Mouse (Mus musculus): ENCODE measurements around the gene Gtpbp3.

The Gtpbp3 gene

GRCm38 (mm10) chr8:71469411-71469810 lies 18.5 kb upstream of the Gtpbp3 start:
- peak in 1 of 2 experiments; percentile 71 for DNase-seq (ENCODE audit: low spot score in 2 of 2)

GRCm38 (mm10) chr8:71470146-71470912 lies 17.6 kb upstream of the Gtpbp3 start:
- no peak for DNase-seq (ENCODE audit: low spot score in 2 of 2)

- DNase-seq (ENCODE audit: low spot score in 2 of 2) = no peak
Measured at GRCm38 (mm10) chr8:71470913-71471255, 17.0 kb upstream of the Gtpbp3 start.

- DNase-seq (ENCODE audit: low spot score in 2 of 2) = no peak
Measured at GRCm38 (mm10) chr8:71471861-71472260, 16.0 kb upstream of the Gtpbp3 start.

- DNase-seq (ENCODE audit: low spot score in 2 of 2) = no peak
Measured at GRCm38 (mm10) chr8:71472601-71473386, 15.1 kb upstream of the Gtpbp3 start.

GRCm38 (mm10) chr8:71474344-71474743 lies 13.6 kb upstream of the Gtpbp3 start:
- no peak for DNase-seq (ENCODE audit: low spot score in 2 of 2)

- no peak for DNase-seq (ENCODE audit: low spot score in 2 of 2)
Measured at GRCm38 (mm10) chr8:71474785-71475701, 12.9 kb upstream of the Gtpbp3 start.

GRCm38 (mm10) chr8:71475702-71476075 lies 12.2 kb upstream of the Gtpbp3 start:
- no peak for DNase-seq (ENCODE audit: low spot score in 2 of 2)

GRCm38 (mm10) chr8:71476099-71476940 lies 11.6 kb upstream of the Gtpbp3 start:
- peak; percentile 84 to 88 for DNase-seq (ENCODE audit: low spot score in 2 of 2)

GRCm38 (mm10) chr8:71477196-71477845 lies 10.6 kb upstream of the Gtpbp3 start:
- no peak for DNase-seq (ENCODE audit: low spot score in 2 of 2)

GRCm38 (mm10) chr8:71478943-71479342 lies 9.0 kb upstream of the Gtpbp3 start:
- DNase-seq (ENCODE audit: low spot score in 2 of 2) = no peak

- no peak for DNase-seq (ENCODE audit: low spot score in 2 of 2)
Measured at GRCm38 (mm10) chr8:71483932-71484331, 4.0 kb upstream of the Gtpbp3 start.

GRCm38 (mm10) chr8:71484736-71485135 lies 3.2 kb upstream of the Gtpbp3 start:
- DNase-seq (ENCODE audit: low spot score in 2 of 2) = no peak

- peak; percentile 83 to 87 for DNase-seq (ENCODE audit: low spot score in 2 of 2)
Measured at GRCm38 (mm10) chr8:71485142-71486135, 2.5 kb upstream of the Gtpbp3 start, which contains the start of gene Ano8. Ano8 (minus strand) TSS chr8:71485963.

- no peak for DNase-seq (ENCODE audit: low spot score in 2 of 2)
Measured at GRCm38 (mm10) chr8:71486136-71486529, 1.8 kb upstream of the Gtpbp3 start.

GRCm38 (mm10) chr8:71488454-71488853 lies 551 bp downstream of the Gtpbp3 start:
- DNase-seq (ENCODE audit: low spot score in 2 of 2) = peak; percentile 93 to 95

- DNase-seq (ENCODE audit: low spot score in 2 of 2) = peak; percentile 78 to 85
Measured at GRCm38 (mm10) chr8:71495039-71495438, 7.1 kb downstream of the Gtpbp3 start.

GRCm38 (mm10) chr8:71495811-71496210 lies 7.9 kb downstream of the Gtpbp3 start:
- DNase-seq (ENCODE audit: low spot score in 2 of 2) = no peak

- peak; percentile 93 to 94 for DNase-seq (ENCODE audit: low spot score in 2 of 2)
Measured at GRCm38 (mm10) chr8:71496481-71496880, 8.6 kb downstream of the Gtpbp3 start.

All from heart, adult 9 months (tissue).